Mouse (Mus musculus) liver, adult 2 months (tissue): ENCODE measurements around the gene Prkab2. TPM values are rescaled to one million over a fixed set of nuclear protein-coding genes. Genes with fewer than 3 reads are reported as not detected.

ENCODE experiments used
- DNase-seq: peaks from one replicate; pipeline ENCODE4 v3.0.0-alpha.2; 2011; ENCODE audit warnings: low read depth, low spot score; ENCODE audit errors: extremely low read depth
- H3K27ac ChIP-seq: fragments of 200-500 bp; replicated peaks from 2 replicates; pipeline ENCODE4 v1.5.1; 2012; ENCODE audit warnings: low read depth, mild to moderate bottlenecking, control low read depth, inconsistent platforms, low read length; ENCODE audit not compliant: insufficient read depth
- H3K27me3 ChIP-seq: fragments of 200-500 bp; 2 replicates; pipeline ENCODE4 v1.6.1; 2012; ENCODE audit warnings: mild to moderate bottlenecking, moderate library complexity, low read length, inconsistent platforms; ENCODE audit not compliant: control insufficient read depth, insufficient read depth
- H3K36me3 ChIP-seq: fragments of 200-500 bp; 2 replicates; pipeline ENCODE4 v1.6.1; 2012; ENCODE audit warnings: low read length, inconsistent platforms; ENCODE audit not compliant: control insufficient read depth, insufficient read depth
- H3K4me1 ChIP-seq: fragments of 200-500 bp; 2 replicates; pipeline ENCODE4 v1.6.1; 2011; ENCODE audit warnings: low read length; ENCODE audit not compliant: control insufficient read depth, insufficient read depth
- H3K4me3 ChIP-seq: fragments of 200-500 bp; 2 replicates; pipeline ENCODE4 v1.5.1; 2011; ENCODE audit warnings: low read depth, mild to moderate bottlenecking, control low read depth, low read length, moderate library complexity; ENCODE audit not compliant: insufficient read depth
- H3K79me2 ChIP-seq: fragments of 200-500 bp; 2 replicates; pipeline ENCODE4 v1.6.1; 2012; ENCODE audit warnings: inconsistent platforms, mild to moderate bottlenecking, low read length, moderate library complexity; ENCODE audit not compliant: control insufficient read depth, insufficient read depth
- H3K9ac ChIP-seq: fragments of 200-500 bp; 2 replicates; pipeline ENCODE4 v1.6.1; 2012; ENCODE audit warnings: low read depth, mild to moderate bottlenecking, control low read depth, inconsistent platforms, low read length
- CTCF ChIP-seq: fragments of 200-500 bp; IDR thresholded peaks from 2 replicates; pipeline ENCODE4 v1.5.1; 2011; ENCODE audit warnings: low read depth, low read length, control low read depth
- POLR2A ChIP-seq: fragments of 200-500 bp; IDR thresholded peaks from 2 replicates; pipeline ENCODE4 v1.6.1; 2011; ENCODE audit warnings: low read length, control low read depth; ENCODE audit not compliant: insufficient read depth; ENCODE audit errors: extremely low read depth
- WGBS: fragments of 180-500 bp; shearing (Covaris S2); methylation state at CpG from one replicate; pipeline ENCODE4 v1.1.7; 2018; 5-methylcytosine and 5-hydroxymethylcytosine counted together
- polyA plus RNA-seq: library from polyadenylated mRNA; depleted of rRNA; stranded (reverse); fragments of >200 nt; gene quantifications from 2 replicates; pipeline ENCODE4 v1.2.3, GENCODE M21; 2012
- total RNA-seq: library from RNA; depleted of rRNA; stranded (reverse); fragments of >200 nt; gene quantifications from 2 replicates; pipeline ENCODE4 v1.2.3, GENCODE M21; 2014

Prkab2 gene
- total and polyA plus RNA-seq, 2 experiments: 0.83 to 1.5 TPM

- Histone ChIP-seq H3K79me2 (no peaks in the 10 kb centered on the region), H3K4me3 (peak overlapping the region; percentile 55), H3K27me3 (no peaks in the 10 kb centered on the region), H3K9ac (peak overlapping the region; percentile 57), H3K4me1 (peaks cover 3% of the 10 kb centered on the region), H3K36me3 (no peaks in the 10 kb centered on the region), H3K27ac (no peak overlapping the region)
- TF ChIP-seq CTCF (peak; percentile 68), POLR2A (no peak)
- WGBS: 4% methylated on average over 33 of the region's 33 CpGs
- DNase-seq: peak; percentile 83
Observed at GRCm38 (mm10) chr3:97681321-97682158, 23.5 kb downstream of the Prkab2 start.

GRCm38 (mm10) chr3:97682159-97682502 is 24.1 kb downstream of the Prkab2 start:
- H3K4me3 ChIP-seq: peak overlapping the region; percentile 19; the same call in 1 of the 2 replicates
- H3K4me1 ChIP-seq: peaks cover 3% of the 10 kb centered on the region
- H3K36me3 ChIP-seq: no peaks in the 10 kb centered on the region
- H3K27me3 ChIP-seq: no peaks in the 10 kb centered on the region
- H3K27ac ChIP-seq: no peak overlapping the region
- peak overlapping the region; percentile 41 for H3K9ac ChIP-seq
- DNase-seq: no peak
- TF ChIP-seq POLR2A: no peak
- TF ChIP-seq CTCF: no peak
- WGBS: 2% methylated on average over 11 of the region's 11 CpGs
- no peaks in the 10 kb centered on the region for H3K79me2 ChIP-seq

GRCm38 (mm10) chr3:97682576-97682975 is 24.6 kb downstream of the Prkab2 start:
- Histone ChIP-seq H3K4me1 (peaks cover 3% of the 10 kb centered on the region), H3K36me3 (no peaks in the 10 kb centered on the region), H3K27me3 (no peaks in the 10 kb centered on the region), H3K9ac (peak overlapping the region; percentile 41), H3K4me3 (no peak overlapping the region), H3K79me2 (no peaks in the 10 kb centered on the region), H3K27ac (no peak overlapping the region)
- TF ChIP-seq CTCF: no peak
- no peak for TF ChIP-seq POLR2A
- no peak for DNase-seq
- WGBS: 45% methylated on average over 5 of the region's 5 CpGs

DNA sequence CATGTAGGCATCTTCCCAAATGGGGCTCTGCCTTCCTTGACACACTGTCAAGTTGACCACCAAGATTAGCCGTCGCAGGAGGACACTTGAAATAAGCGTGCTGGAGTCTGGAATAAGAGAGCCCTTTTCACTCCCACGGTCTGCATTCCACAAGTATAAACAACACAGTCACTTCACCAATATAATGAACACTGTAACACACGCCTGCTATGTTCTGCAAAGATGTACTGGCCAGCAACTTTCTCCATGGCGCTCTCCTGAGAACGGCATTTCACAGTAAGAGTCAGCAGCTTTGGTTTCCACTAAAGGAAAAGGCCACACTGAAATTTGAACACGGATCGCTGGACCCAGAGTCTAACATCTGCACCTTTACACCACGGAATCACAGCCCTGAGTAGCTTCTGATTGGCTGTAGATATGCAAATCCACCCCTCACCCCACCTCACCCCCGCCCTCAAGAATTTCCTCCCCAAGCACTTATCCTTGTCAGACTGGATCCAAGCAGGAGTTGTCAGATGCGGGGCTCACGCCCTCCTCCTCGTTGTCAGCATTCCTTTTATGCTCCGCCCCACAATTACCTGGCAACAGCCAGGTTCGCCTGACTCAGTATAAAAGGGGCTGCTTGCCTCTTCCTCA is 25.7 kb downstream of the Prkab2 start:
- H3K36me3 ChIP-seq: no peaks in the 10 kb centered on the region
- peak; percentile 16 for DNase-seq
- WGBS: 44% methylated on average over 16 of the region's 16 CpGs
- H3K79me2 ChIP-seq: no peaks in the 10 kb centered on the region
- H3K9ac ChIP-seq: no peak overlapping the region
- H3K4me1 ChIP-seq: peaks cover 3% of the 10 kb centered on the region
- no peak overlapping the region for H3K4me3 ChIP-seq
- H3K27me3 ChIP-seq: no peaks in the 10 kb centered on the region
- TF ChIP-seq POLR2A (no peak), CTCF (no peak)
- no peak overlapping the region for H3K27ac ChIP-seq

DNA sequence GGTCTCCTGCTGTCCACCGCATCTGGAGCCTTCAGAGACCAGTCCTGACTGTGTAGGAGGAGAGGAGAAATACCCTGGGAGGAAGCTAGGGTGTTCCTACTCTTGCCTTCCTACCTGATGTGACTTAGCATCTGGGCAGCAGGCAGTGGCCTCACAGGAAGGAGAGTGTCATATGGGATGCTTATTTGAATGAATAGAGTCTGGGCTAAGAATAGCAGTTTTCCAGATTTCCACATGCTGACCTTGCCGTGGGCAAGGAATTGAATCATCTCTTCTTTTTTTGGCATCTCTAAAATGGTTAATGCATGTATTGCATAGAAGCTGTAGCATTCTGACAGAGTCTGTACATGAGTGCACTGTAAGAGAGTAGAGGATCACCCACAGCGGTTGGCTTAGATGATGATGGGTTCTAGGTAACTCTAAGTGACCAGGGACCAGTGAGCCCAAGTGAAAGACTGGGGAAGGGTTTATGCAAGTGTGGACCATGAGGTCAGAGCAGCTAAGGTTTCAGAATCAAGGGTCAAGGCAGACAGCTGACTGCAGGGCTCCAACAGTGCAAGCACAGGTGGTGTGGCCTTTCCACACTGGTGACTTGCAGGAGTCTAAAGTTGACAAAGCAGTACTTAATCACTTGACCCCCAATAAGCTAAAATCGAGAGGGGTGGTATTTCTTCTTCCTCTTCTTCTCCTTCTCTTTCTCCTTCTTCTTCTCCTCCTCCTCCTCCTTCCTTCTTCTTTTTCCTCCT is 28.6 kb downstream of the Prkab2 start:
- no peaks in the 10 kb centered on the region for H3K27me3 ChIP-seq
- no peak overlapping the region for H3K4me3 ChIP-seq
- no peak overlapping the region for H3K9ac ChIP-seq
- no peak overlapping the region for H3K27ac ChIP-seq
- 81% methylated on average over 4 of the region's 4 CpGs for WGBS
- TF ChIP-seq CTCF: no peak
- TF ChIP-seq POLR2A: no peak
- DNase-seq: peak; percentile 15
- H3K36me3 ChIP-seq: peaks cover 5% of the 10 kb centered on the region
- no peaks in the 10 kb centered on the region for H3K79me2 ChIP-seq
- peaks cover 1% of the 10 kb centered on the region for H3K4me1 ChIP-seq
